9 mouse cellular contexts compared by ENCODE assay signal in the genomic region with DNA sequence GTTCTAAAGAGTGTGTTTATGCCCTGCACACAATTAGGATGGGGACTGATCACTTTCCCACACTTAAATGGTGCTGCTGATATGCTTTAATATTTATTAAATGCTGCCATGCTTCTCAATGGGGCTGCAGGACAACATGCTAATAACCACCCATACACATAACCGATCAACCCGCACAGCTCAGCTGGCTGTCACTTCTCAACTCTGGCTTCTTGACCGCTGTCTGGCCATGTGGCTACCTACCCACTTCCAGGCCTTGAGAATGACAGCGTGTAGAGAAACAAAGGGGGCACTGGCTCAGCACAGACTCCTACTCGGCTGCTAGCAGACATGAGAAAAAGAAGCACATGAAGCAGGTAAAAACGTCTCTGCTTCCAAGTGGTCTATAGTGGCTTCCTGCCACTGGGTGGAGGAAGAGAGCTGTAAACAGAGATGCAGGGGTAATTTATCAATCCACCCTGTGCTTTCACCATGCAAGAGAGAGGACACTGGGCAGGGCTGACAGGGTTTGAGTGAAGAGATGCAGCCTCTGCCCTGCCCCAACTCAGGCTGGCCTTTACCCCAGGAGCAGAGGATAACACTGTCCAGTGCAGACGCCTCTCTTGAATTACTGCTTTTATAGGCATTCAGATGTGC.
DNase-seq lines count a peak whose midpoint lies in the region; ATAC-seq and TF ChIP-seq lines count a peak whose summit lies in the region.
"Had no signal": no experiment of that assay in that cellular context is flagged by ENCODE, and none has a peak within 500 bp of the region (broad histone marks: within the 10 kb centered on the region; RNA-seq: fewer than 3 reads in every experiment).

No protein-coding gene starts in this region.

- no peak overlapping the region for H3K4me3 ChIP-seq in intestine, embryonic 15.5 days (replicated peaks)

- 55% methylated on average over 7 of the region's 7 CpGs for WGBS in intestine, embryonic 15.5 days

- no peak for TF ChIP-seq POLR2A in brain, embryonic 14.5 days (IDR thresholded peaks at IDR 0.05; ENCODE audit: borderline replicate concordance, extremely low read depth, insufficient read depth, insufficient read length, poor library complexity, severe bottlenecking)

- ATAC-seq in intestine, embryonic 15.5 days = peak; percentile 28; the same call in 1 of the 2 replicates

- H3K9me3 ChIP-seq in intestine, embryonic 15.5 days = no peaks in the 10 kb centered on the region
- H3K9me3 ChIP-seq: G1E had no signal

- H3K4me1 ChIP-seq in intestine, embryonic 15.5 days (replicated peaks) = peaks cover 4% of the 10 kb centered on the region; the same call in 1 of the 2 replicates

- intact Hi-C loops in heart, postnatal 25 days (cut with DNase I) = no loop called here
- intact Hi-C loops in left cerebral cortex, postnatal 10 days (cut with DNase I) = loop anchor here (5.0 kb wide), 1 partner anchor 1523 kb away; no protein-coding TSS in a partner anchor

- H3K4me2 ChIP-seq in intestine, embryonic 15.5 days (replicated peaks) = no peak overlapping the region

- DNase-seq in heart, adult 11 months = peak; percentile 86
- no peak for DNase-seq in heart, postnatal 25 days (ENCODE audit: low spot score)
- DNase-seq in brain, embryonic 14.5 days (ENCODE audit: low read depth) = peak; percentile 90
- peak; percentile 61 for DNase-seq in forelimb bud, embryonic 11.5 days (ENCODE audit: low read depth, low spot score)
- peak; percentile 52 to 73 for DNase-seq in left cerebral cortex, postnatal 10 days (ENCODE audit: extremely low spot score in 1 of 2, low spot score in 2 of 2)
- peak; percentile 13 for DNase-seq in naive thymus-derived CD4-positive, alpha-beta T cell, adult 2 months (ENCODE audit: low read depth)
- no peak for DNase-seq in natural killer cell, adult 2 months (ENCODE audit: low spot score in 2 of 2)

- H3K27me3 ChIP-seq in intestine, embryonic 15.5 days (replicated peaks) = no peaks in the 10 kb centered on the region

- H3K9ac ChIP-seq in intestine, embryonic 15.5 days = no peak overlapping the region

- no peak overlapping the region for H3K27ac ChIP-seq in intestine, embryonic 15.5 days

- H3K36me3 ChIP-seq in intestine, embryonic 15.5 days = peaks cover 3% of the 10 kb centered on the region; the same call in 1 of the 2 replicates

- peak; percentile 69; the same call in 1 of the 2 replicates for TF ChIP-seq CTCF in brain, embryonic 14.5 days (IDR thresholded peaks at IDR 0.05; ENCODE audit: borderline replicate concordance, extremely low read depth, insufficient read depth, insufficient read length)

Comparison
In these comparisons a context has a peak if more than half of its experiments do, and no peak if none do; other contexts are left out.
1. DNase-seq: peak in heart, adult 11 months (single experiment), brain, embryonic 14.5 days (single experiment), forelimb bud, embryonic 11.5 days (single experiment), left cerebral cortex, postnatal 10 days (2 of 2) and naive thymus-derived CD4-positive, alpha-beta T cell, adult 2 months (single experiment); none in heart, postnatal 25 days (single experiment) and natural killer cell, adult 2 months (0 of 2).